Mouse (Mus musculus) forelimb bud, embryonic 11.5 days (tissue): Measurements from ENCODE around the gene Pttg1.

Source experiments
- DNase-seq: peaks from one replicate; pipeline ENCODE4 v3.0.0-alpha.2; 2012; ENCODE audit warnings: low read depth, low spot score

Gene Pttg1

DNA sequence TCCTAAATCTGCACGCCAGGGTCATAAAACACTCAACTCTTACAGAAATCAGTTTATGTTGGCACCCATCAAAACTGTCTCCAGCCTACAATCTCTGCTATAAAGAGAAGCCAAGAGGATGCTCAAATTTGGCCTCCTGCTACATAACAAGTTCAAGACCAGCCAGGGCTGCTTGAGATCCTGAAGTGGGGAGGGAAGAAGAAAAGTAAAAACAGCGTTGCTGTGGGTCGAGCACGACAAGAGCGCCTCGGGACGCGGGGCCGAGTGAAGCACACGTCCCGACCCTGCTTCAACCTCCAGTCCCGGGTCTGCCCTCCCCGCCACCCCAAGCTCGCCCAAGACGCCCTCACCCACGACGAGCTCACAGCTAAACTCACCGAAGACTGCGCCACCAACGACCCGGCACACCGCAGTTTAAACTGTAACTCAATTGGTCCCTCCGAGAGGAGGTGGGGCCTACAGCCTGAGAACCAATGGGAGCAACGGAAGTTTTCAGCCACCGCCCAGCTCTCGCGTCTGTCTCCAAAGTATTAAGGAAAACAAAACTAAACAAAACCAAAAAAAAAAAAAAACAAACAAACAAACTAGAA lies at the start of gene Pttg1:
Pttg1 (minus strand) TSS at position 428 of the 590 bp plus-strand sequence.
- peak; percentile 88 for DNase-seq

GRCm38 (mm10) chr11:43474225-43474774 lies 48.2 kb upstream of the Pttg1 start, which contains the start of gene C1qtnf2:
TSS of gene C1qtnf2 (plus strand) at chr11:43474276.
- no peak for DNase-seq

DNA sequence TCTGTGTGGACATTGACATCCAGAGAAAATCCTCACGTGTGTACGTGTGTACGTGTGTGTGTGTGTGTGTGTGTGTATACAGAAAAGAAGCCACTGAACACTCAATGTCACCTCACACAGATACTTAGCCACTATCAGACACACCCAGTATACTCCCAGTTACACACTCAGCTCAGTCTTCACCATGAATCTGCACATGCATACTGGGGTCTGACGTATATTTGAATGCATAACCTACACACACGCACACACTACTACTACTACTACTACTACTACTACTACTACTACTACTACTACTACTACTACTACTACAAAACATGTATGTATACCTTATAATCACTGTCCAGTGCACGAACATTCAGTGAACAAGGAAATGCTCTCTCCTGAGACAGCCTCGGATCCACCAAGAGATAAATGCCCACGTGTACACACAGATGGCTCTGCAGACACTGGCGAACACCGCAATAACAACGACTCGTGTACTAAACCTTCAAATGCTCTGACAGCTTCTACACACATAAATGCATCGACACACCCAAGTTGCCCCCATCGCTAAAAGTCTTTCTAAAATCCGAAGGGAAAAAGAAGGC lies 47.7 kb upstream of the Pttg1 start:
- no peak for DNase-seq

DNA sequence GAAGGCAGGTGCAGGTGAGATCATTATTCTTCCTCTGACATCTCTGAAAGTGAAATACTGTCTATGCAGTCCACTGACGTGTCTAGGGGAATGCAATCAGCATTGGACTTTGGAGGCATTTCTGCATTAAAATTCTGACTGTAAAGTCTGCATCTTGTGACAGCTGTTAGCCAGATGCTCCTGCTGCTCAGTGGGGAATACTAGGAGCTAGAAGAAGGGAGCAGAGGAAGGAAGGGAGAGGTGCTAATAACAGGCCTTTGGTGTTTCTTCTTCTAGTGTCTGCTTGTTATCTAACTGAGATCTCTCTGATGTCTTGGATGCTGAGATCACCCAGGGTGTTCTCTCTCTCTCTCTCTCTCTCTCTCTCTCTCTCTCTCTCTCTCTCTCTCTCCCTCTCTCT lies 47.1 kb upstream of the Pttg1 start:
- no peak for DNase-seq

GRCm38 (mm10) chr11:43470881-43471820 lies 45.1 kb upstream of the Pttg1 start:
- no peak for DNase-seq

DNA sequence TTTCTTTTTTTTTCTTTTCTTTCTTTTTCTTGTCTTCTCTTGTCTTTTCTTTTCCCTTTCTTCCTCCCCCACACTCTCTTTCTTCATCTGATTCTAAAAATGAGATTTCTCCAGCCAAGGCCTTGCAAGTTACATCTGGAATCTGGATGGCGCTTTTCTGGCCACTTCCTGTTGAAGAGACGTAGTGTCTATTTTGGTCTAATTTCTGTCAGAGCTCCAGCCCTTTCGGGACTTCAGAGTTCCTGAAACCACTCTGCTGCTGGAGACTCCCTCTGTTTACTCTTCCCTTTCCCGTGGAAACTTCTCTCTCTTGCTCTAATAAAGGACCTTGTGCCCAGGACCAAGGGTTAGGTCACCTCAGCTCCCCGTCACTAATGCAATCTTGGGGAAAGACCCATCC lies 44.1 kb upstream of the Pttg1 start:
- DNase-seq, result no peak

DNA sequence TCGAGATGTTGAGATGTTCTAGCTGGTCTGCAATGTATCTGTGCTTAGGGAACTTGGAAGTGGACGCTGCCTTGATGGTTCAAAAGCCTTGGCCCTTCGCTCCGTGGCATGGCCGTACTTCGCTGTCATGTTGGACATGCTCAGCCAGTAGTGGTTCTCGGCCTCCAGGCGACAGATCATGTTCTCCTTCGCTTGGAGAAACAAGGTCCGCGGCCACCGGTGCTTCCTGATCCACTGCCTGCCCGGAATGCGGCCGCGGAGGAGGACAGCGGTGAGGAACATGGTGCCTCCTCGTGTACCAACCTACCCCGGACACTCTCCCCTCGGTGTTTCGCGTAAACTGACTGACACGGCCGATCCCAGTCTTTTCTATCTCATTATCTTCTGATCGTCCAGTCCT lies 37.2 kb upstream of the Pttg1 start:
- DNase-seq, result no peak

GRCm38 (mm10) chr11:43452266-43452665 lies 26.2 kb upstream of the Pttg1 start:
- no peak for DNase-seq

- no peak for DNase-seq
These were observed 25.3 kb upstream of the Pttg1 start for GRCm38 (mm10) chr11:43451322-43451721.

DNA sequence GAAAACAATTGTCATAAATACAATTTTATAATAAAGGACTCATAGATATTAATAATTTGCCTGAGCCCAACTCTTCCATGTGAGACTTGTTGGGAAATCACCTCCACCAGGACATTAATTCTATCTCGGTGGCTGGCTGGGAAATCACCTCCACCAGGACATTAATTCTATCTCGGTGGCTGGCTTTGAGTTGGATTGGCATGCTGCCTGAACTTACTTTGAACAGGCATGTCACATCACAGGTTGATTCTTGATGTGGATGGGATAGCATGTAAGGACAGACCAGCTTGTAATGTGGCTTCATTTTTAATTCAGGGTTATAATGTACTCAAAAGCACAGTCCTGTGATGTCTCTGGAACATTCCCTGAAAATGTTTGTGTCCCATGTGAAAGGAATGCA lies 23.9 kb upstream of the Pttg1 start:
- DNase-seq, result no peak

DNA sequence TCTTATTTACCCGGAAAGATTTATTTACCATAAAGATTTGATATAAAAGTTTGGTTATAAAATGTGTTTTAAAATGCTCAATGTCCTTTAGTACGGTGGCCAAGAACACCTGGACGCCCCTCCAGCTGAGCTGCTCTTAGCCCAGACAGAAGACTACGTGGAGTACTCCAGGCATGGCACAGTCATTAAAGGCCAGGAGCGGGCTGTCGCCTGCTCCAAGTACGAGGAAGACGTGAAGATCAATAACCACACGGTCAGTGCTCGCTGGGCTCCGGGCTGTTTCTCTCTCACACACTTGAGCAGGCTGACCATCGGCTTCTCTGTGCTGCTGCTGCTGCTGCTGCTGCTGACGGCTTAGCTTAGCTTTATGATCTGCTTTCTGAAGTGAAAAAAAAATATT lies 17.1 kb upstream of the Pttg1 start:
- DNase-seq, result no peak

GRCm38 (mm10) chr11:43441121-43441520 lies 15.1 kb upstream of the Pttg1 start:
- DNase-seq, result no peak

DNA sequence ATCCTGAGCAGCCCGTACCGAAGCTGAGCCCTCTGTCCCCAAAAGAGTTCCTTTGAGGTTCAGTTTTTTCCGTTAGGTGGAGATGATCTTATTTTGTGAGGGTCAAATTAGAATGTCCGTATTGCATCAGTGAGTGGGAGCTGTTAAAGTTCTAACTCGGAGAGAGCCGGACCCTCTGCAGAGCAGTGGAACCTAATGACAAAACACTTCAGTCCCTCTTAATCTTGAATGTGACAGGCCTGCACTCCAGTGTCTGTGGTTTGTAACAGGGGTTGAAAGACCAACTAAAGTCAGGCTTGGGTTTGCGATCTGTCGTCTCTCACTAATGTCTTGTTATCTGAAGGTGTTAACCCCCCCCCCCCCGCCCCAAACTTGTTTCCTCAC lies 8.0 kb upstream of the Pttg1 start:
- no peak for DNase-seq

DNA sequence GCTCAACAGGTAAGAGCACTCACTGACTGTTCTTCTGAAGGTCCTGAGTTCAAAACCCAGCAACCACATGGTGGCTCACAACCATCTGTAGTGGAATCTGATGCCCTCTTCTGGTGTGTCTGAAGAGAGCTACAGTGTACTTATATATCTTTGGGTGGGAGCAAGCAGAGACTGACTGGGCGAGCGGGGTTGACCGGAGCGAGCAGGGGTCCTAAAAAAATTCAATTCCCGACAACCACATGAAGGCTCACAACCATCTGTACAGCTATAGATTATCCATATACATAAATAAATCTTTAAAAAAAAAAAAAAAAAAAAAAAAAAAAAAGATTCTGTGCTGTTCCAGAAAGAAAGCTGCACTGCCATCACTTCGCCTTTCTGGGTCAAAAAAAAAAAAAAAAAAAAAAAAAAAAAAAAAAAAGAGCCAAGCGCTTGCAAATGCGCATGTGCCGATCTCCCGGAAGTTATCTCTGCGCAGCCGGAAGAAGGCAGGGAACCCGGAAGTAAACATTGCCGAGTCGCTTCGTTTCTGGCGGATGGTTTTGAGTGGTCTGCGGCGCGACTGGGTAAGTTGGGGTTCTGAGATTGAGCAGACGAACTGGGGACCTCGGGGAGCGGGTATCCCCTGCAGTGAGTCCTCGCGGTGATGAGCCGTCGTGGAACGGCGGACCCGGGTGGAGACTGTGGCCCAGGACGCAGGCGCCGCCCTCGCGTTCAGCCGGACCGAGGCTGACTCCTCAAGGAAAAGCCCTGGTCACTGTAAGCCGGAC lies 7.4 kb upstream of the Pttg1 start, which contains the start of gene Slu7:
Slu7 (plus strand) TSS at position 491 of the 770 bp plus-strand sequence.
- peak; percentile 82 for DNase-seq

DNA sequence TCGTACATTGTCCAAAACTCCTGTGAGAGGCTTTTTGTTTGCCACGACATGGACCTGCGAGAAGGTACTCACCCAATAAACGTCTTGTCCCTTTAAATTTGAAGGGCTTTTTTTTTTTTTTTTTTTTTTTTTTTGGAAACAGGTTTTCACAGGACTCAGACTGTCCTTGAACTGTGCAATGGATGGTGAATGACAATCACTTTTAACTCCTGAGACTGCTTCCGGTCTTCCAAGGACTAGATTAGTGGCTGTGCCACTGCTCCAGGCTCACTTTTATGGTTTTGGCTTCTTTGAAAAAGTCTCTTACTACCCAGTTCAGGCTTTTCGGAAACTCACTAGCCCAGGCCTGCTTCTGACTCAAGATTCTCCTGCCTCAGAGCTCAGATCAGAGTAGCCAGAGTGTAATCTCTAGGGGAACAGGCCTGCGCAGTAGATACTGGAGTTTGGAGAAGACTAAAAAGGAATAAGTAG lies 398 bp upstream of the Pttg1 start:
- DNase-seq, result no peak

DNA sequence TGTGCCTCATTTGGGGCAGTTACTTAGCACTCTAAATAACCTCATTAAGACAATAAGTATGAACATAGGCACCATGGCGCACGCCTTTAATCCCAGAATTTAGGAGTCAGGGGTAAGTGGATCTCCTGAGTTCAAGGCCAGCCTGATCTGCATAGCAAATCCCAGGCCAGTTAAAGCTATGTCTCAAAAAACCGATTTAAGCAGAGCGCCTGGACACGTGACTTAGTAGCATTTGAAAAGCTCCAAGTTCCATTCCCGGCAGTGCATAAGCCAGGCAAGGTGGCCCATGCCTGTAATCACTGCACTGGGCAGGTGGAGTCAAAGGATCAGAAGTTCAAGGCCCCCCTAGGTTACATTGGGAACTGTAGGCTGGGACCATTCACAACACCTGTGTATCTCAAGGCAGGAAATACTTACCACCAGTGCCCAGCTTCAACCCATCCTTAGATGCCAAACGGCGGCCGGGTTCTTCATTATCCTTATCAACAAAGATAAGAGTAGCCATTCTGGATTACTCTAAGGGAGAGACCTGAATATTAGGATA lies 813 bp downstream of the Pttg1 start:
- no peak for DNase-seq

GRCm38 (mm10) chr11:43424386-43424785 lies 1.7 kb downstream of the Pttg1 start:
- no peak for DNase-seq

DNA sequence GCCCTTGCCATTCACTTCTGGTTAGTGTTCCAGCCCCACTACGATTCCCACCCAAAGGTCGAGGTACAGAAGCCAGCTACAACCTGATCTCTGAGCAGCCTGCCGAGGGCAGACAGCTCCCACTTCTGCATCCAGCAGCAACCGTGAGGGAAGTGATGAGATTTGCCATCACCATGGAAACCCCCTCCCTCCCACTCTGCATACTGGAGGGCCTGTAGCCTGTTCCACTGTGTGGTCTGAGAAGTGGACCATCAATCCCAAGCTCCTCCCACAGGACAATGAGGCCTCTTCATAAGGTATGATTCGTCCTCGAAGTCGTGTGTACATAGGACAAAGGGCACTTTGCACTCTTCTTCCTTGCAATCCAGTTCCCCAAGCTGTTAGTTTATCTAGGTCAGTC lies 8.8 kb downstream of the Pttg1 start:
- DNase-seq, result no peak

DNA sequence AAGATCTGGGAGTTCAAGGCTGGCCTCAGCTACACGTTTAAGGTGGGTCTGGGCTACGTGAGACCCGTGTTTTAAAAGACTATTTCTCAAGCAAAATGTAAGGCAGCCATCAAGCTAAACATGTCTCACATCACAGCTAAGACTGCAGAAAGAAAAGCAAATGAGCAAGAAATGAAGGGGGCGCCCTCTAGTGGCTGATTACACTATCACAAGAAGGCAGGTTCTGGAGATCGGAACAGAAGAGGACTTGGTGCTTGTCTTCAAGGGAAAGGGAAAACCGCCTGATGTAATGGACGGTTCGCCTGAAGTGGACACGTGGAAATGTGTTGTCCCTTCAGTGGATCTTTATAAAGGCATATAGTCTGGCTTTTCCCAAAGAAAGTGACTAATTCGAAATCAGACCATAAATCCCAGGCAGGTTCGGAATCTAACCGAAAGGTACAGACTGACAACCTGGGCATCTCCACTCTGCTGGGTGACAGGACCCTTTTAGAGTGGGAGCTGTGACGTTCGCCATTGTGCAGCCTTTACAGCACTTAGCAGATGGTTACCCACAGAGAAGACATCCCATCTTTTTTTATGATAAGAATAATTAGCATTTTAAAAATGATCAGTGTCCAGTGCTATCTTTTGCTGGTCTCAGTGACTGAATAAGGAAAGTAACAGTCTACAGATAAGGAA lies 13.1 kb downstream of the Pttg1 start:
- DNase-seq, result peak; percentile 79

GRCm38 (mm10) chr11:43411413-43411812 lies 14.6 kb downstream of the Pttg1 start:
- DNase-seq, result peak; percentile 74
